Mouse (Mus musculus): ENCODE measurements around the gene Klhdc8a.

Klhdc8a gene

GRCm38 (mm10) chr1:132289965-132290364 is 8.5 kb upstream of the Klhdc8a start:
- peak; percentile 38 for DNase-seq (ENCODE audit: extremely low read depth, insufficient read length, low spot score)

GRCm38 (mm10) chr1:132290921-132291675 is 7.3 kb upstream of the Klhdc8a start:
- peak; percentile 79 for DNase-seq (ENCODE audit: extremely low read depth, insufficient read length, low spot score)

- DNase-seq (ENCODE audit: extremely low read depth, insufficient read length, low spot score) = peak; percentile 78
Measured at GRCm38 (mm10) chr1:132291706-132292105, 6.7 kb upstream of the Klhdc8a start.

GRCm38 (mm10) chr1:132292318-132293129 is 5.9 kb upstream of the Klhdc8a start:
- peak; percentile 90 for DNase-seq (ENCODE audit: extremely low read depth, insufficient read length, low spot score)

- no peak for DNase-seq (ENCODE audit: extremely low read depth, insufficient read length, low spot score)
Measured at GRCm38 (mm10) chr1:132295506-132295905, 2.9 kb upstream of the Klhdc8a start.

GRCm38 (mm10) chr1:132296051-132296450 is 2.4 kb upstream of the Klhdc8a start:
- DNase-seq (ENCODE audit: extremely low read depth, insufficient read length, low spot score) = peak; percentile 63

DNA sequence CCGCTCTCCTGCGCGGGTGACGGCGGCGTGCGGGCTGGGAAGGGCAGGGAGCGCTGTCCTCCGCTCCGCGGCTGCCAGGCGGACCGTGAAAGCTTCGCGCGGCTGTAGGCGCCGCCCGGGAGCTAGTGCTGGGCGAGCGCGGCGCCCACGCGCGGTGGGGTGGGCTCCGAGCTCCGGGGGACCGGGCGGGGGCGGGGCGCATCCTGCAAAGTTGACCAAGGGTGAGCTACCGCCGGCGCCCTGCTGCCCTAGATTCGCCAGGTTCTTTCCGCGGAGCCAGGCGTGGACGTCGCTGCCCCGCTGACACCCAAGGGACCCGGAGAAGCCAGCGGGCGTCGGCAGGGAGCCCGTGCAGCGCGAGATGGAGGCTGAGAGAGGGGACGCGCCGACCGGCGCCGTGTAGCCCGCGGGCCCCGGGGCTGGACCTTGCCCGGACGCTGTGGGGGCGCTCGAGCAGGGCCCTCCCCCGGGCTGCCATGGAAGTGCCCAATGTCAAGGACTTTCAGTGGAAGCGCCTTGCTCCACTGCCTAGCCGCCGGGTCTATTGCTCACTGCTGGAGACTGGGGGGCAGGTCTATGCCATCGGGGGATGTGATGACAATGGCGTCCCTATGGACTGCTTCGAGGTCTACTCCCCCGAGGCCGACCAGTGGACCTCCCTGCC is 507 bp downstream of the Klhdc8a start:
- peak; percentile 65 for DNase-seq (ENCODE audit: extremely low read depth, insufficient read length, low spot score)

- DNase-seq (ENCODE audit: extremely low read depth, insufficient read length, low spot score) = no peak
Measured at GRCm38 (mm10) chr1:132299744-132300143, 1.3 kb downstream of the Klhdc8a start.

DNA sequence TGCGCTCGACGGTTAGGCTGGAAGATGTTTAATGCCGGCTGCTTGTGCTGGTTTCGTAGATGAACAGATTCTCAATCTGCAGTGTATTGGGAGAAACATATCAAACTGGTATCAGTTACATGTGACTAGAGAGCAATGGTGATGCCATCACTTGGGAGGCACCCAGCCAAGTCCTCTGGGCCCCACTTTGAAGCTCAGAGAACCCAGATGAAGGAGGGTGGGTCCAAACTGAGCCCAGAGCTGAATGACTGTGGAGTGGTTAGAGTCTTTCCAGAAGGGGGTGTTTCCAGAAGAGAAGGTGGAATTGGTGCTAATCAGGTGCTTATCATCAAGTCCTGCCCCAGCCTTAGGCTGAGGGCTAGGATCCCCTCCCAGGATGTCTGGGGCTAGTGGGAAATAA is 2.8 kb downstream of the Klhdc8a start:
- DNase-seq (ENCODE audit: extremely low read depth, insufficient read length, low spot score) = no peak

DNA sequence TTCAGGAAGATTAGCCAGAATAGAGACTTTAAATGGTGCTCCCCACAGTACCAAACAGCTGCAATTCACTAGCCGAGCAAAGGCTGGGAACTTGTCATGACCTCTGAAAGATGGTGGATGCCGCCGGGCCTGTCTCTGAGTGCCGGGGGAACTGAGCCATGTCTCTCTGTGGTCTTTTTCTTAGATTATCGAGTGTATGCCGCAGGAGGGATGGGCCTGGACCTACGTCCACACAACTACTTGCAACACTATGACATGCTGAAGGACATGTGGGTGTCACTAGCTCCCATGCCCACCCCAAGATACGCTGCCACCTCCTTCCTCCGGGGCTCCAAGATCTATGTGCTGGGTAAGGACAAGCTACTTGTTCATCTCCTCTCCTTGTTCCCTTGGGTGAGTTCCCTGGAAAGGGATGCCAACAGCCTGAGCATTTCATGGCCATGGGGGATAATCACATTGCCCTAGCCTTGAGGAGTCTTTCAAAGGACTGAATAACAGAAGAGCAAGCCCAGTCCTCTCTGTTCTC is 4.0 kb downstream of the Klhdc8a start:
- no peak for DNase-seq (ENCODE audit: extremely low read depth, insufficient read length, low spot score)

GRCm38 (mm10) chr1:132304618-132305214 is 6.3 kb downstream of the Klhdc8a start:
- no peak for DNase-seq (ENCODE audit: extremely low read depth, insufficient read length, low spot score)

DNA sequence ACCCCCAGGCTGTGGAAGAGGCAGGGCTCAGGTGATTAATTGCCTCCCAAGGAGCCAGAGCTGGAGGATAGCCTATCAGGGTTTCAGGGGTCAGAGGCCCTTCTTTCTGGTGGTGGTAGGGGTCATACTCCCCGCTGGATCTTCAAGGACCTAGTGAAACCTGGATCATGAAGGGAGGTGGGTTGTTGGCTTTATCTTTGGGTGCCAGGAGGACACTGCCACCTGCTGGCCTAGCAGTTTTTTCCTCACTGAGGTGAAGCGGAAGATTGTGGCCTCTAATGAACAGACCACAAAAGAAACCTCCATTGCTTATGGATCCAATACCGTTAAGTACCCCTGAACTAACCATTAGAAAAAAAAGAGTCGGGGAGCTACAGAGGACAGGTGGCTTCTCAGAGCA is 7.7 kb downstream of the Klhdc8a start:
- no peak for DNase-seq (ENCODE audit: extremely low read depth, insufficient read length, low spot score)

DNA sequence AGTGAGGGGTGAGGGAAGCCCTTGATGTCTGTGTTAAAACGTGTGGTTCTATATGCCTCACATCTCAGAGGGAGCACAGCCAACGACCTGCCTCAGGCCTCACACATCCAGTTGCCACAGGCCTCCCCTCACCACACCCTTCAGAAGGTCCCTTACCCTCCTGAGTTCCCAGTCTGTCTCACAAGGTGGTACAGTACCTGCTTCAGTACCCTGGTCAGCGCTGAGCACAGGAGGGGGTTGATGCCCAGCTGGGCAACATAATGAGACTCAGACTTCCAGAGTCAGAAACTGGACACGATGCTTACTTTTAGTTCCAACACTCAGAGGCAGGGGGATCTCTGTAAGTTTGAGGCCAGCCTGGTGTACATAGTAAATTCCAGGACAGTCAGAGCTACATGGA is 8.4 kb downstream of the Klhdc8a start:
- no peak for DNase-seq (ENCODE audit: extremely low read depth, insufficient read length, low spot score)

GRCm38 (mm10) chr1:132307962-132308361 is 9.5 kb downstream of the Klhdc8a start:
- DNase-seq (ENCODE audit: extremely low read depth, insufficient read length, low spot score) = no peak

- no peak for DNase-seq (ENCODE audit: extremely low read depth, insufficient read length, low spot score)
Measured at GRCm38 (mm10) chr1:132308674-132309073, 10.2 kb downstream of the Klhdc8a start.

GRCm38 (mm10) chr1:132310754-132311153 is 12.3 kb downstream of the Klhdc8a start:
- no peak for DNase-seq (ENCODE audit: extremely low read depth, insufficient read length, low spot score)

- DNase-seq (ENCODE audit: extremely low read depth, insufficient read length, low spot score) = no peak
Measured at GRCm38 (mm10) chr1:132311174-132311859, 12.9 kb downstream of the Klhdc8a start.

DNA sequence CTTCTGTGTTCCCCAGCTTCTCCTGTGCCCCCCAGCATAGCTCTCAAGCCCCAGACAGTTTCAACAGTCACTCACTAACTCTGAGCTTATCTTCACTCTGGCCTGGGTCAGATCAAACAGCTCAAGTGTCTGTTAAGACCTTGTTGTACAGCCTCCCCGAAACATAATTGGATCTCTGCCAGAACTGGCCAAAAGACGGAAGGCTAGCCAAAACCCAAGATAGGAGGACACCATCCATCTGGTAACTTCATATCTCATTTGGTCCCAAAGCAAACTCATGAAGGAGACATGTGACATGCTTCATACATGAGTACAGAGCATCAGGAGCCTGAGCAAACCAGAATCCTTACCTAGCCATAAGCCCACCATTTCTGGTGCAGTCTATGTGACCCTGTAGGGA is 13.6 kb downstream of the Klhdc8a start:
- DNase-seq (ENCODE audit: extremely low read depth, insufficient read length, low spot score) = no peak

- no peak for DNase-seq (ENCODE audit: extremely low read depth, insufficient read length, low spot score)
Measured at GRCm38 (mm10) chr1:132312703-132313102, 14.3 kb downstream of the Klhdc8a start.

Data from 3134 (cell line).